Mouse (Mus musculus) spleen, adult 18-20 months (tissue): Measurements from ENCODE around the gene Safb2.
A peak's percentile ranks its signal among the peaks of the same experiment; 100 is the strongest.

Source experiments
- DNase-seq, 2 experiments: peaks; one replicate each; pipeline ENCODE4 v3.0.0; 2022; ENCODE audit warnings: mixed read lengths in 2 of 2

Gene Safb2

GRCm38 (mm10) chr17:56559386-56559785, 25.0 kb downstream of the Safb2 start:
- DNase-seq = no peak

DNA sequence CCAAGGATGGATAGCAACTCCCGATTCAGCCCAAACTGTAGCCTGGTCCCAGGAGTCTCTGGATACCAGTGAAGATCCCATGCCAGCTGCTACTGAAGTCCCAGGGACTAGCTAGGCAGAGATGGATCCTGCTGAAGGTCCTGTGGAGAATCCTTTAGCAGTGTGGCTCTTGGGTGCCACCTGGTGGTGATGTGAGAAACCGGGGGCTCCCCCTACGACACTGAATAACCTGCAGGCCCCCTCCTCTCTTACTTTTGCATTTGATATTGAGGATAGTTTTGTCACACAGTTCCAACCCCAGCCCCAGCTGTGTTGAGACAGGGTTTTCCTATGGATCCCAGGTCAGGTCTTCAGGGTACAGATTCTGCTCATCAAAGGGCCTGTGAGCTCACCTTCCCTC, 25.9 kb downstream of the Safb2 start:
- peak; percentile 32 to 67 for DNase-seq

DNA sequence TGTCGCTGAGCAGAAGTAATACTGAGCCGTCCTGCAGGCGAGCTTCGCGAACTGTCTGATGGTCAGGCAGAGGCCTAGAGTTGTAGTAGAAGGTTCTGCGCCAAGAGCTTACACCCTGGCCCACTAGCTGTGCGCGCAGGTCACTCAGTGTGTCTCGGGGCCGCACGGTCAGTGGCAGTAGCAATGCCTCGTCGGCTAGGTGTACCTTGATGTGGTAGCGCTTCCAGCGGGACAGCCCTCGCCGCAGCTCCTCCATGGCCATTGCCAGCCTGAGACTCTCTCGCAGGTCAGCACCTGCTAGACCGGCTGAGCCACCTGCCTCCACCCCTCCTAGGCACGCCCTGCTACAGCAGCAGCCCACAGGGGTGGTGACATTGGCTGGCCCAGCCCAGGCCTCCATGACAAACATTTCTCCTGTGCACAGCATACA, 30.2 kb downstream of the Safb2 start, which contains the start of gene Gm20219:
Gene Gm20219, minus strand, starts transcription at position 266 of the 430 bp plus-strand sequence.
- DNase-seq = peak in 1 of 2 experiments; percentile 5

DNA sequence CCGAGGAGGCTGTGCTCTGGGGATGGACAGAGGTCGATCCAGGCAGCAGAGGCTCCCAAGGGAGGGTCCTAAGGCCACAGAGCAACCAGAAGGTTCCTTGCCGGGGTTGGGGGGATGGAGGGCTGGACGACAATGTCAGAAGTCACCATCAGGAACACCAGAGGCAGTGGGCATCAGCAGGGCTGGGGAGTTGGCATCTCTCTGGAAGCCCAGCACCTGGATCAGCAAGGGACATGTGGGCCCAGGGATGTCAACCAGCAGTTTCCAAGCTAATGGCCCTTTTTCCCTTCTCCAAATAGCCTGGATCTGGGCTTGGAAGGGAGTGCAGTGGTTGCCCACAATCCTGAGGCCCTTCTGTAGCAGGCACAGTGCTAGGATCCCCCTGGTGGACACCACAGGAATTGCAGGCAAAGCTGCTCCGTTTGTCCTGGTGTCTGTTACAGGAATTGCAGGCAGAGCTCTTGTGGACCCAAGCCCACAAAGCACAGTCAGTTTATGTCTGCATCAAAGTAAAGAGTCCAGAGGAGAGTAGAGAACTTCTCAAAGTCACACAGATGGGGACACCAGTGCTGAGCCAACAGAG, 31.5 kb downstream of the Safb2 start:
- DNase-seq = peak; percentile 52 to 72

- no peak for DNase-seq
Measured at GRCm38 (mm10) chr17:56551841-56552581, 32.4 kb downstream of the Safb2 start.

DNA sequence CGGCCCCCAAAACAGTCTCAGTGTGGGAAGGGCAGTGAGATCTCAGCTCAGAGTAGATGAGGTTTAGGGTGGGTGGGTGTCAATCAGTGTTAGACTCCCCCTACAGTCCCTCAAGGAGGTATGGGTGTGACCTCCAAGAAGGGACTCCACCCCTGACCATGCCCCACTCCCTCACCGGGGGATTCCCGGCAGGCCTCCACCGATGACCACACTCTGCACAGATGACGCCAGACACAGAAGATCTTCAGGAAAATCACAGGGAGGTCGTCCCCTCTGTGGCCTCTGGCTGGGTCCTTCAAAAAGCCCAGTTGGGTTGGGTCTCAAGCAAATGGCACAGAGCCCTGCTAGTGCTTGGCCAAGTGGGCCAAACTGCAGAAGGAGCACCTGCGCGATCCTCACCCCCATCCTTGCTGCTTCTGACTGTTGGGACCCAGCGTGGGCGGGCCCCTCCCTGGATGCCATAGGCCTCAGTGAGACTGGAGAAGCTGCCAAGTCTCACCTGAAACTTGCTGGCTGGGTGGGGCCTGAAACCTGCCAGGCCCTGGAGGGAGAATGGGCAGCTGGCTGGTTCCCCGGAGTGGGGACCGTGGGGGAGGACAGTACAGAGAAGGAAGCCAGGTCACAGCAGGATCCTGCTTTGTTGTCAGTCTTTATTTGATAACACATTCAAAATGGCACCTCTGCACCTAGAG, 33.5 kb downstream of the Safb2 start:
- no peak for DNase-seq

GRCm38 (mm10) chr17:56548605-56549105, 35.7 kb downstream of the Safb2 start:
- no peak for DNase-seq

- DNase-seq = no peak
Measured at GRCm38 (mm10) chr17:56547846-56548604, 36.4 kb downstream of the Safb2 start.

DNA sequence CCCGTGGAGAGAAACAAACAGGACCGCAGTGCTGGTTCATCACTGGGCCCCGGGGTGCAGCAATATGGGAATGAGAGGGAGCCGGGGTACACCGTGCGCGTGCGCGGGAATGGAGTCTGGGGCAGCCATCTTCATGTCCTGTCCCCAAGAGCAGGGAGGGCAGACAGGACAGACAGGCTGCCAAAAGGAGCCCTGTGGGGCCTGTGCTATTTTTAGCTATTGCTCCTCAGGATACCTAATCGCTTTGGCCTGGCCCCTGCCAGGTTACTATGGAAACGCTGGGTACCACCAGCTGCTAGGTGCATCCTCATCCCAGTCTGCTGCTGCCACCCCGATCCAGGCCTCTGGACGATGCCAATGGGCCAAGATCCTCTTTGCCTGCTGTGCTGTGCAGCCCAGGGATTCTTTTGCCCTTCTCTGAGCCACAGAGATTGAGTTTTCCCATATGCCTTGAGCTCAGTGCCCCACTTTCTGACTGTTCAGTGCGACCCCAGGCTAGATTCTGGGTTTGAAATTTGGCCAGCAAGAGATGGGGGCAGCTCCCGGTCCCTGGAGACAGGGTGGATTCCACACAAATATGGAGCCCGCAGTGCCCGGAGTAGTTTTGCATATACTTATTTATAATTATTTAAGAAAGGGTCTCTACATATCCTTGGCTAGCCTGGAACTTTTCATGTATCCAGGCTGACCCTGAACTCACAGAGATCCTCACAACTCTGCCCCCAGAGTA, 37.1 kb downstream of the Safb2 start:
- DNase-seq = no peak

GRCm38 (mm10) chr17:56546576-56546975, 37.8 kb downstream of the Safb2 start:
- no peak for DNase-seq

- no peak for DNase-seq
Measured at GRCm38 (mm10) chr17:56545945-56546344, 38.4 kb downstream of the Safb2 start.

DNA sequence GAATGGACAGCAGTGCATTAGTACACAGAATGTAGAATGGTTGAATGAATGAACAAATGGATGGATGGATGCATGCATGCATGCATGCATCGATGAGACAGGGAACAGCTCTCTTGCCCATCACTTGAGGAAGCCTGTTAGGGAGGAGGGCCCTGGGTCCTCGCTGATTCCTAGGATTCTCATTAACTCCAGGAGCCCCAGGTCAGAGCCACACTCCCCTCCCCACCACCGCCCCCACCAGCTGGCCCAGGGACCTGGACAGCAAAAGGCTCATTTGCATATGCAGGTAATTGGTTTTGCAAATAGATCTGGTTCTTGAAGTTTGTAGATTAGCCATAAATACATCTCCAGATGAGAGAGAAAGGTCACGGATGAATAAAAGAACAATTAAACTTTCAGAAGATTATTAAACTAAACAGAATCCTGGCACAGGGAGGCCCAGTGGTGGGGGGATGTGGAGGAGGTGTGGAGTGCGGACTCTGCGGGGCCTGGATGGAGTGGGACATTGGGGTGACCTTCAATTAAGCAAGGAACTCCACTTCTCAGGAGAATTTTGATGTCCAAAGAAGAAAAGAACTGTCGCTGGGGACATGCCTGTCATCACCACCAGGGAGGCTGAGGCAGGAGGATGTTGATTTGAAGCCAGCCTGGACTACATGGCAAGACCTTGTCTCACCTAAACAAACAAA, 39.5 kb downstream of the Safb2 start:
- no peak for DNase-seq

GRCm38 (mm10) chr17:56543684-56544224, 40.6 kb downstream of the Safb2 start:
- no peak for DNase-seq

- no peak for DNase-seq
Measured at GRCm38 (mm10) chr17:56542736-56543135, 41.6 kb downstream of the Safb2 start.

DNA sequence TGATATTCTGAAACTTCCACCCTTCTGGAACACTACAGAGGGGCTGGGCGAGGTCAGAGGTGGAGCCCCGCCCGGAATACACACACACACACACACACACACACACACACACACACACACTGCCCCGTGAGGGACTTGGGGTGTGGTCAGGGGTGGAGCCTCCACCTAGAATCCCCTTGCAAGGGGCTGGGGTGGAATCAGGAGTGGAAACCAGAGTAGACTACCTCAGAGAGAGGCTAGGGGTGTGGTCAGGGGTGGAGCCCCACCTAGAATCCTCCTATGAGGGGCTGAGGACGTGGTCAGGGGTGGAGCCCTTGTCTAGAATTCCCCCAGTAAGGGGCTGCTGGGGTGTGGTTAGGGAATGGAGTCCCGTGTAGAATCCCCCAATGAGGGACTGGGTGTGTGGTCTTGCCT, 43.8 kb downstream of the Safb2 start:
- no peak for DNase-seq

GRCm38 (mm10) chr17:56537912-56538311, 46.5 kb downstream of the Safb2 start:
- no peak for DNase-seq

DNA sequence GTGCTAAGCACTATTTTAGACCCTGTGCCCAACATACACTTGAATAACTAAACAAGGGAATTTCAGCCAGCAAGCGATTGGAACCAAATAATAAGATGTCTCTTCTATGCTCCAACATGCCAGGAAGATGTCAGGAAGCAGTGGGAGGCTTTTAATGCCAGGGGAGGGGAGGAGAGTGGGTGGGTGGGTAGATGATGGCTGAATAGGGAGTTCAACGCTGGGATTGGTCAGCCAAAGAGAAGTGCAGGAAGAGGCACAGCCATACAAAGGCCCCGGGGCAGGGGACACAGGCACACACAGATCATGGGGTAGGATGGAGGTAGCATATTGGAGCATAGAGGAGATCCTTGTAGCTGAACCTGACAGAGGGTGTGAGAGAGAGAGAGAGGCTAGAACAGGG, 47.5 kb downstream of the Safb2 start:
- no peak for DNase-seq

- DNase-seq = no peak
Measured at GRCm38 (mm10) chr17:56536192-56536591, 48.2 kb downstream of the Safb2 start.

GRCm38 (mm10) chr17:56524943-56525342, 59.4 kb downstream of the Safb2 start:
- DNase-seq = no peak

DNA sequence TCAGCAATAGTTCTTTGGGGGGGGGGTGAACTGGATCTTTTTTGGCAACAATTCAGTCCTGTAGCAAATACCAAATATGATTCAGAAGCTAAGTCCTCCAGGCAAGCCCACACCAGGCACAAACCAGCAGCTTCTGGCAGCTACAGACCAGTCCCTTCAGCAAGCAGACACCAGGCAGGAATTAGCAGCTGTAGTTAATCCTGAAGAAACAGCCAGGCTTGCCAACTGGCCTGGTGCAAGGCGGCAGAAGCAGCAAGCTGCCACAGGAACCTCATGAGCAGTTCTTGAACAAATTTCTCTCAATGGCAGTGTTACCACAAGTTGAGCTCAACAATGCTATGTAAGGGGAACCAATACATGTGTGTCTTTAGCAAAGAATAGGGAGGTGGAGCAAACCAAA, 61.6 kb downstream of the Safb2 start:
- no peak for DNase-seq

DNA sequence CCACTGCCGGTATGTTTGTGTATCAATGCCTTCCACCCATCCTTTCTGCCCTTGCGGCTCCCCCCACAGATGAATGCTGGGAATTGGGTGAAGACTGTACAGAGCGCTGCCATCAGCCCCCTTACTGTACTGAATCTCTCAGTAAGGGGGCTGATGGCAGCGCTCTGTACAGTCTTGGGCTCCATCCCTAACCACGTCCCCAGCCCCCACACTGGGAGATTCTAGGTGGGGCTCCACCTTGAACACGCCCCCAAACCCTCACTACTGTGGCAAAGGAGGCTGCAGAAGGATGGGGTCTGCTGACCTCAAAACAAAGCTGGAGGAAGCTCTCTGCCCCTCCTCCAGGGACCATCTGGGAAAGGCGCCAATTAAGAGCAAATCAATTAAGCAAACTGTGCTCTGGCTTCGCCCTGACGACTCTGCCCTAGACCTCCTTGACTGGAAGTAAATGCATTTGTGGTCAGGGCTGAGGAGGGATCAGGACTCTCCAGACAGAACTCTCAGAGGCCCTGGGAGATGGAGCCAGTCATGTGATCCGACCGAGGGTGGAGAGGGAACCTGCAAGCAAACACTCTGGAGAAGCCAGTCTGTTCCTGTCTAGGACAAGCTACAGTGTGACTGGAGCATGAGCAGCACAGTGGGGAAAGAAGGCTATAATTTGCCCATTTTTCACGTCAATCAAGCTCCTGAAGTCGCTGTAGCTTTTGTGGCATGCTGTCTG, 68.5 kb downstream of the Safb2 start:
- no peak for DNase-seq
